Comparison of ENCODE assay signal across 28 mouse cellular contexts in genomic region chr12:77807674-77808073, GRCm38 (mm10).
DNase-seq lines count a peak whose midpoint lies in the region; ATAC-seq lines count a peak whose summit lies in the region.
"Had no signal": no experiment of that assay in that cellular context is flagged by ENCODE, and none has a peak within 500 bp of the region (broad histone marks: within the 10 kb centered on the region; RNA-seq: fewer than 3 reads in every experiment).

No protein-coding gene starts in this region.

- H3K4me2 ChIP-seq in limb, embryonic 15.5 days, result no peak overlapping the region
- H3K4me2 ChIP-seq: embryonic facial prominence, embryonic 13.5 days; embryonic facial prominence, embryonic 15.5 days; forebrain, embryonic 12.5 days had no signal

- no peak for DNase-seq in frontal cortex, postnatal 14 days (ENCODE audit: low spot score in 2 of 2)
- DNase-seq in brain, adult 2 months (ENCODE audit: low read depth, low spot score), result peak; percentile 18
- no peak for DNase-seq in heart, postnatal 10 days
- DNase-seq: adrenal gland, adult 8-10 months; adrenal gland, postnatal 14 days; adrenal gland, postnatal 36 days; B cell, adult 2 months; cerebellum, adult 11 months; cerebellum, adult 18-20 months; cerebellum, adult 8-10 months; cerebellum, adult 9-11 months; cerebellum, postnatal 14 days; cerebellum, postnatal 36 days; embryo, embryonic 11 days had no signal

- H3K36me3 ChIP-seq in limb, embryonic 15.5 days, result no peaks in the 10 kb centered on the region
- H3K36me3 ChIP-seq: embryonic facial prominence, embryonic 13.5 days; embryonic facial prominence, embryonic 15.5 days; forebrain, embryonic 10.5 days; forebrain, embryonic 12.5 days; G1E had no signal

- H3K27me3 ChIP-seq in limb, embryonic 15.5 days, result no peaks in the 10 kb centered on the region
- H3K27me3 ChIP-seq: CH12.LX; embryonic facial prominence, embryonic 13.5 days; embryonic facial prominence, embryonic 15.5 days; forebrain, embryonic 12.5 days; Patski had no signal

- no peak overlapping the region for H3K4me3 ChIP-seq in limb, embryonic 15.5 days
- H3K4me3 ChIP-seq: embryonic facial prominence, embryonic 13.5 days; embryonic facial prominence, embryonic 15.5 days; erythroblast, embryonic 14.5 days; forebrain, embryonic 10.5 days; forebrain, embryonic 12.5 days had no signal

- 0 out of 2 replicates have a peak overlapping the region, but pooled peaks have one; percentile 17 for H3K27ac ChIP-seq in limb, embryonic 15.5 days
- H3K27ac ChIP-seq: embryonic facial prominence, embryonic 13.5 days; embryonic facial prominence, embryonic 15.5 days; forebrain, embryonic 10.5 days; forebrain, embryonic 12.5 days had no signal

- peaks cover 5% of the 10 kb centered on the region; the same call in 1 of the 2 replicates for H3K4me1 ChIP-seq in limb, embryonic 15.5 days
- H3K4me1 ChIP-seq: embryonic facial prominence, embryonic 13.5 days; embryonic facial prominence, embryonic 15.5 days; forebrain, embryonic 10.5 days had no signal

- intact Hi-C loops in heart, postnatal 10 days (cut with DNase I), result no loop called here

- ATAC-seq in frontal cortex, adult (ENCODE audit: low TSS enrichment), result peak; percentile 82; the same call in 1 of the 2 replicates
- ATAC-seq in limb, embryonic 15.5 days (ENCODE audit: insufficient number of reproducible peaks, low FRiP score, low TSS enrichment, low read depth), result peak; percentile 44; the same call in 1 of the 2 replicates
- ATAC-seq: activated CD4-positive, CD25-positive, alpha-beta regulatory T cell, adult 4 months; CD4-positive, CD25-positive, alpha-beta regulatory T cell, adult 4 months; forebrain, embryonic 14.5 days; forebrain, embryonic 16.5 days; Patski had no signal

- H3K9ac ChIP-seq in limb, embryonic 15.5 days, result no peak overlapping the region
- H3K9ac ChIP-seq: embryonic facial prominence, embryonic 13.5 days; embryonic facial prominence, embryonic 15.5 days; forebrain, embryonic 12.5 days had no signal

- 44% methylated on average over 7 of the region's 7 CpGs for WGBS in limb, embryonic 15.5 days

- H3K9me3 ChIP-seq in limb, embryonic 15.5 days, result no peaks in the 10 kb centered on the region
- H3K9me3 ChIP-seq: embryonic facial prominence, embryonic 13.5 days; embryonic facial prominence, embryonic 15.5 days; forebrain, embryonic 10.5 days; forebrain, embryonic 12.5 days; G1E had no signal
